Mouse (Mus musculus) frontal cortex, adult 2 months (tissue): ENCODE measurements around the gene Ggta1. TPM values are rescaled to one million over a fixed set of nuclear protein-coding genes. Genes with fewer than 3 reads are reported as not detected.

Experiments used
- DNase-seq, 2 experiments: peaks; one replicate each; pipeline ENCODE4 v3.0.0; 2022; ENCODE audit warnings: low spot score in 1 of 2; ENCODE audit errors: extremely low spot score in 1 of 2
- polyA plus RNA-seq: library from polyadenylated mRNA; depleted of rRNA; stranded (reverse); fragments of >200 nt; gene quantifications from 2 replicates; pipeline ENCODE4 v1.2.3, GENCODE M21; 2012; rRNA removed

Ggta1 gene
- 3.8 TPM in 2 replicates for polyA plus RNA-seq

- no peak for DNase-seq
Observed at GRCm38 (mm10) chr2:35462791-35463281, at the start of gene Ggta1. TSS of gene Ggta1 (minus strand) at chr2:35463231.

- DNase-seq: no peak
Observed at GRCm38 (mm10) chr2:35512226-35512625, 49.2 kb upstream of the Ggta1 start.

GRCm38 (mm10) chr2:35510920-35511319, 47.9 kb upstream of the Ggta1 start:
- no peak for DNase-seq

- DNase-seq: no peak
Observed at GRCm38 (mm10) chr2:35509888-35510287, 46.9 kb upstream of the Ggta1 start.

GRCm38 (mm10) chr2:35509343-35509667, 46.3 kb upstream of the Ggta1 start:
- DNase-seq: peak in 1 of 2 experiments; percentile 17

- DNase-seq: peak; percentile 76 to 83
Observed at GRCm38 (mm10) chr2:35508597-35509342, 45.7 kb upstream of the Ggta1 start.

GRCm38 (mm10) chr2:35507191-35507511, 44.1 kb upstream of the Ggta1 start:
- peak; percentile 26 to 57 for DNase-seq

GRCm38 (mm10) chr2:35506311-35507190, 43.5 kb upstream of the Ggta1 start:
- DNase-seq: peak; percentile 27 to 52

GRCm38 (mm10) chr2:35505519-35506286, 42.7 kb upstream of the Ggta1 start:
- no peak for DNase-seq

- no peak for DNase-seq
Observed at GRCm38 (mm10) chr2:35504417-35504776, 41.4 kb upstream of the Ggta1 start.

- no peak for DNase-seq
Observed at GRCm38 (mm10) chr2:35503723-35504416, 40.8 kb upstream of the Ggta1 start.

- DNase-seq: no peak
Observed at GRCm38 (mm10) chr2:35503021-35503722, 40.1 kb upstream of the Ggta1 start.

GRCm38 (mm10) chr2:35502561-35502960, 39.5 kb upstream of the Ggta1 start:
- DNase-seq: no peak

- no peak for DNase-seq
Observed at GRCm38 (mm10) chr2:35499474-35499873, 36.4 kb upstream of the Ggta1 start.

- DNase-seq: no peak
Observed at GRCm38 (mm10) chr2:35498961-35499360, 35.9 kb upstream of the Ggta1 start.

GRCm38 (mm10) chr2:35497662-35498196, 34.7 kb upstream of the Ggta1 start:
- no peak for DNase-seq

- DNase-seq: no peak
Observed at GRCm38 (mm10) chr2:35496279-35497013, 33.4 kb upstream of the Ggta1 start.

- DNase-seq: no peak
Observed at GRCm38 (mm10) chr2:35495486-35496278, 32.7 kb upstream of the Ggta1 start.
